Mouse (Mus musculus): ENCODE data around the gene AI597479.

GRCm38 (mm10) chr1:43072561-43072960, 25.9 kb upstream of the AI597479 start:
- TF ChIP-seq CTCF (IDR thresholded peaks at IDR 0.05), result no peak
- TF ChIP-seq EP300 (IDR thresholded peaks at IDR 0.05), result no peak
